Mouse (Mus musculus) heart, adult 2 months (tissue): ENCODE data around the gene Bet1l. TPM values are rescaled to one million over a fixed set of nuclear protein-coding genes. Genes with fewer than 3 reads are reported as not detected.

Experiments
- DNase-seq, 2 experiments: peaks; one replicate each; pipeline ENCODE4 v3.0.0; 2021
- H3K27ac ChIP-seq: fragments of 200-600 bp; 2 replicates; pipeline ENCODE4 v1.8.1; 2022
- H3K27me3 ChIP-seq: fragments of 200-500 bp; 2 replicates; pipeline ENCODE4 v1.6.1; 2012; ENCODE audit warnings: mild to moderate bottlenecking, low read length, inconsistent platforms, mixed read lengths; ENCODE audit not compliant: control insufficient read depth, insufficient read depth
- H3K36me3 ChIP-seq: fragments of 200-500 bp; 2 replicates; pipeline ENCODE4 v1.6.1; 2012; ENCODE audit warnings: low read length, inconsistent platforms; ENCODE audit not compliant: control insufficient read depth, insufficient read depth
- H3K4me1 ChIP-seq: fragments of 200-500 bp; 2 replicates; pipeline ENCODE4 v1.6.1; 2011; ENCODE audit warnings: low read length; ENCODE audit not compliant: control insufficient read depth, insufficient read depth
- H3K4me3 ChIP-seq: fragments of 200-600 bp; 2 replicates; pipeline ENCODE4 v1.8.1; 2022
- H3K79me2 ChIP-seq: fragments of 200-500 bp; replicated peaks from 2 replicates; pipeline ENCODE4 v1.6.1; 2012; ENCODE audit warnings: mild to moderate bottlenecking, inconsistent platforms, low read length, moderate library complexity, mixed read lengths; ENCODE audit not compliant: control insufficient read depth, insufficient read depth
- H3K9ac ChIP-seq: fragments of 200-500 bp; 2 replicates; pipeline ENCODE4 v1.6.1; 2012; ENCODE audit warnings: low read depth, mild to moderate bottlenecking, control low read depth, inconsistent platforms, low read length, mixed read lengths
- CTCF ChIP-seq: fragments of 200-600 bp; IDR thresholded peaks from 2 replicates; pipeline ENCODE4 v1.8.1; 2022; ENCODE audit warnings: antibody characterized with exemption, mild to moderate bottlenecking, moderate library complexity
- EP300 ChIP-seq: fragments of 200-500 bp; IDR thresholded peaks from 2 replicates; pipeline ENCODE4 v1.6.1; 2011; ENCODE audit warnings: low read depth, low read length, control low read depth; ENCODE audit not compliant: insufficient read depth
- POLR2A ChIP-seq: fragments of 200-500 bp; IDR thresholded peaks from 2 replicates; pipeline ENCODE4 v1.6.1; 2011; ENCODE audit warnings: mild to moderate bottlenecking, low read depth, low read length, control low read depth; ENCODE audit not compliant: insufficient read depth
- WGBS: fragments of 180-500 bp; shearing (Covaris S2); methylation state at CpG from one replicate; pipeline ENCODE4 v1.1.7; 2018; 5-methylcytosine and 5-hydroxymethylcytosine counted together
- intact Hi-C: fragments of 180-260 bp; cut with DNase I; formaldehyde crosslinking; loops from one replicate; pipeline ENCODE4 v1.15.1; 2025
- polyA plus RNA-seq: library from polyadenylated mRNA; depleted of rRNA; stranded (reverse); fragments of >200 nt; gene quantifications from 2 replicates; pipeline ENCODE4 v1.2.3, GENCODE M21; 2012
- total RNA-seq, 2 experiments: library from RNA; stranded (reverse); gene quantifications; 2 replicates each; pipeline ENCODE4 v1.2.3; 2021

The Bet1l gene
- total and polyA plus RNA-seq, 3 experiments = 8.8 to 12.4 (median 12.3) TPM

DNA sequence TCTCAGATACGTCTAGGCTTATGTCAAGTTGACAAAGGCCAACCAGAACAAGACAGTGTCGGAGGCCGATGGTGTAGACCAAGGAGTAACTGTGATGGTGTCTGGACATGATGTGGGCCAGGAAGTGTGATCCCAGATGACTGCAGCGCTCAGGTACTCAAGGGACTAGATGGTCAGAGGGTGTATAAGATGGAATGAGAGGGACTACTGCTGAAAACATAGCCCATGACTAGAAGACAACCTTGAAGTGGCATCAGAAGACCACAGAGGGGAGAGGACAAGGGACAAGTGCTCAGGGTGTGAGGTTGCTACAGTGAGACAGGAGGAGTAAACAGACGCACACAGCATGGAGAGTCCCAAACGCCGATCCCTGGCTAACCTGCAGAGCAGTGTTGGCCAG, 13.6 kb downstream of the Bet1l start:
- H3K79me2 ChIP-seq = no peaks in the 10 kb centered on the region
- TF ChIP-seq CTCF (no peak), EP300 (no peak), POLR2A (no peak)
- H3K27ac ChIP-seq = no peak overlapping the region
- 71% methylated on average over 7 of the region's 7 CpGs for WGBS
- no peaks in the 10 kb centered on the region for H3K4me1 ChIP-seq
- no peaks in the 10 kb centered on the region; the same call in 1 of the 2 replicates for H3K27me3 ChIP-seq
- intact Hi-C loops = loop anchor here (1.0 kb wide), 1 partner anchor 59 kb away; no protein-coding TSS in a partner anchor
- H3K4me3 ChIP-seq = no peak overlapping the region
- no peak for DNase-seq
- no peak overlapping the region for H3K9ac ChIP-seq
- H3K36me3 ChIP-seq = no peaks in the 10 kb centered on the region

DNA sequence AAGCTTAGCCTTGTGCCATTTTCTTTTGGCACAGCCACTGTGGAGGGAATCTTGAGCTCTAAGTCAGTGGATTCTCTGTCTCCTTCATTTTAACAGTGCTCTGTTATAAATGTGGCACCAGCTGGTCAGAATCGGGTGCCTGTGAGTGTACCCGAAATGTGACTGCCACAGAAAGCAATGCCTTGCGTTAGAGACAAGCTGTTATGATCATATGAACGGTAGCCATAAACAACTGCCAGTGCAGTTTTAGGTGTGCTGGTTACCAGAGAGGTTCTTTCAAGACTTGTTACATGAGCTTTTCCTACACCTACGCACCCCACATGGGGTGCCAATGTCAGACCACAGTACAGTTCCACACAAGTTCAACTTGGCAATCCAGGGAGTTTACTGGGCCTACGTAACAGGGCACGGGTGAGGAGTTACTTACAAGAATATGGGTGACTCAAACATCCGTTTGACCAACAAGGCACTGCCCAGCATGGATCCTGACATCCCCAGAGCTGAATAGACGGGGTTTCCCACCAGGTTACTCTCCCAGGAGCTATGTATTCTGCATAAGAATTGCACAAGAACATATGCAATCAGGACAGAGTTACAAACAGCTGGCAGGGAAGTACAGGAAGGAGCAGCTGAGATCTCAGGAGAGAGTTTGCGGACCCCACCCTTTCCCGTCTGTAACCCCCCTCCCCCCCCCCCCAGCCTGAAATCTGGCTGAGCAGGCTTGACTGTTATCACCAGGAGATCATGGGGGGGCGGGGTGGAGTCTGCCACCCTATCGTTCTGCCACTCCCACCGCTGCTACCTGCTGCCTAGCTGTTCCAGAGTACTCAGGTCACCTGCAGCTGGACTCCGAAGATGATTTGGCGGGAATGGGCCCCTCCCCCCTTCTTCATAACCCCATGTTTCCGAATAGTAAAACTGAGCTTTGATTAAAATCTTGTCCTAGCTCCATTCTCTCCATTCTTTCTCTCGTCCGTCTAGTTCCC, 16.3 kb downstream of the Bet1l start:
- no peaks in the 10 kb centered on the region for H3K4me1 ChIP-seq
- no peak for DNase-seq
- WGBS = 34% methylated on average over 18 of the region's 19 CpGs
- H3K79me2 ChIP-seq = no peaks in the 10 kb centered on the region
- H3K27me3 ChIP-seq = no peaks in the 10 kb centered on the region; the same call in 1 of the 2 replicates
- H3K36me3 ChIP-seq = no peaks in the 10 kb centered on the region
- intact Hi-C loops = no loop called here
- no peak overlapping the region for H3K4me3 ChIP-seq
- H3K9ac ChIP-seq = no peak overlapping the region
- no peak overlapping the region for H3K27ac ChIP-seq
- no peak for TF ChIP-seq EP300
- no peak for TF ChIP-seq CTCF
- TF ChIP-seq POLR2A = no peak

DNA sequence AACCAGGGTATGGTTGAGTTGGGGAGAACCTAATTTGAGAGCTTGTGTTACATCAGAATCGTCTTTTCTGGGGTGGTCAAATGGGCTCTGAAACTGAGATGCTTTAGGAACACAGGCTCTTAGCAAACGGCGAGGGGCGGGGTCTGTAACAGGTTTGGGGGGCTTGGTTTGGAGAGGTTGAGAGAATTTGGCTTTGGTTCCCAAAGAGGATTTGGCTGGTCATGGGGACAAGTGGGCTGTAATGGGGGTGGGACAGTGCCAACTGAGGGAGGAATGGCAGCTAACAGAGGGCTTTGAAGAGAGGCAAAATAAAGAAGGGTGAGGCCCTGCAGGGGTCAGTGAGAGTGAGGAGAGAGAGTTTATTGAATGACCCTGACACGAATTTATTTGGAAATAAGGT, 17.8 kb downstream of the Bet1l start:
- Histone ChIP-seq H3K36me3 (no peaks in the 10 kb centered on the region), H3K27ac (no peak overlapping the region), H3K4me3 (no peak overlapping the region), H3K79me2 (no peaks in the 10 kb centered on the region), H3K27me3 (no peaks in the 10 kb centered on the region; the same call in 1 of the 2 replicates), H3K4me1 (no peaks in the 10 kb centered on the region), H3K9ac (no peak overlapping the region)
- TF ChIP-seq EP300 (no peak), CTCF (no peak), POLR2A (no peak)
- WGBS = 65% methylated on average over 5 of the region's 5 CpGs
- no peak for DNase-seq
- intact Hi-C loops = no loop called here

DNA sequence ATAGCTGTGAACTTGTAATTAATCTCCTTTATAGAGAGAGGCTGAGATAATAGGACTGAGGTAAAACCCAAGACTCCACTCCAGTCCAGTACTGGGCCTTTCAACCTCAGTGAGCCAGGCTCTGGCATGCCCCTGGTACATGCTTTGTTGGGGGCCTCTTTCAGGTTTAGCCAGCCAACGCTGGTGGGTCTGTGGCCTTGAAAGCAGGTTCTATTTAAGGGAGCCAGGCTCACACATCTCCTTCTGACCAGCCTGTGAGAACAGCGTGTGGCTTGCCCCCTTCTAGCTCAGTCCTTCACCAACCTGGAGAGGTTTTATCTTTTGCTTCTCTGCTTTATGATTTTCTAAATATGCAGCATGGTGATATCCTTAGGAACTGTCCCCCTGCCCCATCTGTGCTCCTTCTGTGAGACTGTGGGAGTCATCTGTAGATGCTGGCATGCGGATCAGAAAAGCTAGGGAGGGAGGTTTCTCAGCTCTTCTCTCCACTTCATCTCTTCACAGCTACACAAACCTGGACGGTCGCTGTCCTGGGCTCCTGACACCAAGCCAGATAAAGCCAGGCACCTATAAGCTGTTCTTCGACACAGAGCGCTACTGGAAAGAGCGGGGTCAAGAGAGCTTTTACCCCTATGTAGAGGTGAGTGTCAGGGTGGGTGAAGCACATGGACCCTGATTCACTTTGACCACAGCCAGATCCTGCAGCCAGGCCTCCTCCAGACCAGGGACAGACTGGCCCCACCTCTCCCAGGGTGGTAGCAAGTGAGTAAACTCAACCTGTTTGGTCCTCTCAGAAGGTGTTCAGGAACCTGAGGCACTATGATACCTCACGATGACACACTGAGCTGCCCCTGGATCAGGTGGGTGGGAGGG, 20.9 kb downstream of the Bet1l start:
- Histone ChIP-seq H3K4me1 (no peaks in the 10 kb centered on the region), H3K4me3 (no peak overlapping the region), H3K79me2 (no peaks in the 10 kb centered on the region), H3K27ac (no peak overlapping the region), H3K27me3 (no peaks in the 10 kb centered on the region; the same call in 1 of the 2 replicates), H3K36me3 (no peaks in the 10 kb centered on the region), H3K9ac (no peak overlapping the region)
- TF ChIP-seq EP300 = no peak
- no peak for TF ChIP-seq CTCF
- TF ChIP-seq POLR2A = no peak
- intact Hi-C loops = no loop called here
- DNase-seq = no peak
- 74% methylated on average over 9 of the region's 9 CpGs for WGBS

DNA sequence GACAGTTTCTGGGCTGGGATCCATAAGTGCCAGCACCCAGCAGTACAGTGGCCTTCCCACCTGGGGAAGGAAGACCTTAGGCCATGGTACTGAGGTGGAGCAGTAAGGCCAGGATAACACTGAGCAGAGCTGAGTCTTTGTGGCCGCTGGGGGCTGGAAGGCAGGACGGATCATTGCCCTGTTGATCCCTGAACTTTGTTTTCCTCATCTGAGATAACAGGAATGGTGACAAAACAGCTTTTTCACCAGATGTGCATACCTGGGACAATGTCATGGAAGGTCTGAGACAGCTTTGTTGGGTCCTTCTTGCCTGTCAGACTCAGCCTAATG, 21.7 kb downstream of the Bet1l start:
- TF ChIP-seq POLR2A (no peak), CTCF (no peak), EP300 (no peak)
- intact Hi-C loops = no loop called here

More for the DNA sequence above, 21.7 kb downstream of the Bet1l start:
- Histone ChIP-seq H3K36me3 (no peaks in the 10 kb centered on the region), H3K27me3 (no peaks in the 10 kb centered on the region), H3K79me2 (no peaks in the 10 kb centered on the region), H3K4me1 (no peaks in the 10 kb centered on the region), H3K9ac (no peak overlapping the region), H3K27ac (no peak overlapping the region), H3K4me3 (no peak overlapping the region)
- no peak for DNase-seq
- 59% methylated on average over 2 of the region's 2 CpGs for WGBS
